Mouse (Mus musculus) ZHBTc4 (cell line): ENCODE data around the gene Tmem35b.

Experiments
- DNase-seq: peaks from one replicate; pipeline ENCODE4 v3.0.0-alpha.2; 2011; ENCODE audit warnings: low read depth, low spot score

The Tmem35b gene

GRCm38 (mm10) chr4:127168211-127168913 lies 44.9 kb downstream of the Tmem35b start:
- DNase-seq = peak; percentile 85

- peak; percentile 58 for DNase-seq
Observed at GRCm38 (mm10) chr4:127168914-127169345, 45.4 kb downstream of the Tmem35b start, which contains the start of gene Dlgap3. Gene Dlgap3, plus strand, starts transcription at chr4:127169204.

- DNase-seq = peak; percentile 45
Observed at GRCm38 (mm10) chr4:127169346-127170221, 46.1 kb downstream of the Tmem35b start.

GRCm38 (mm10) chr4:127170866-127171265 lies 47.4 kb downstream of the Tmem35b start:
- no peak for DNase-seq

- DNase-seq = no peak
Observed at GRCm38 (mm10) chr4:127171341-127171905, 47.9 kb downstream of the Tmem35b start.

GRCm38 (mm10) chr4:127172119-127172518 lies 48.6 kb downstream of the Tmem35b start:
- no peak for DNase-seq

GRCm38 (mm10) chr4:127172614-127173013 lies 49.1 kb downstream of the Tmem35b start:
- DNase-seq = no peak

- peak; percentile 85 for DNase-seq
Observed at GRCm38 (mm10) chr4:127173461-127173860, 50.0 kb downstream of the Tmem35b start.

- DNase-seq = peak; percentile 77
Observed at GRCm38 (mm10) chr4:127174075-127174899, 50.8 kb downstream of the Tmem35b start.

GRCm38 (mm10) chr4:127174900-127175278 lies 51.4 kb downstream of the Tmem35b start:
- DNase-seq = no peak

GRCm38 (mm10) chr4:127177961-127178360 lies 54.5 kb downstream of the Tmem35b start:
- no peak for DNase-seq

GRCm38 (mm10) chr4:127178671-127179070 lies 55.2 kb downstream of the Tmem35b start:
- DNase-seq = no peak
